Mouse (Mus musculus) lung, embryonic 15.5 days (tissue): ENCODE measurements around the gene Plxnd1. TPM values are rescaled to one million over a fixed set of nuclear protein-coding genes. Genes with fewer than 3 reads are reported as not detected.

Experiments
- ATAC-seq: fragments of 200-750 bp; cut with Nextera tagmentation; 2 replicates; pipeline ENCODE4 v1.8.0; 2017; ENCODE audit warnings: moderate number of reproducible peaks, borderline replicate concordance; ENCODE audit not compliant: low FRiP score, low TSS enrichment; ENCODE audit errors: extremely low read depth
- H3K27ac ChIP-seq: fragments of 300-500 bp; sonication (generic); 2 replicates; pipeline ENCODE4 v1.5.1; 2015; ENCODE audit warnings: moderate library complexity, mild to moderate bottlenecking, inconsistent platforms
- H3K27me3 ChIP-seq: fragments of 300-500 bp; sonication (generic); 2 replicates; pipeline ENCODE4 v1.6.1; 2015; ENCODE audit warnings: inconsistent platforms
- H3K36me3 ChIP-seq: fragments of 300-500 bp; sonication (generic); 2 replicates; pipeline ENCODE4 v1.6.1; 2015; ENCODE audit warnings: inconsistent platforms
- H3K4me1 ChIP-seq: fragments of 300-500 bp; sonication (generic); 2 replicates; pipeline ENCODE4 v1.6.1; 2015; ENCODE audit warnings: inconsistent platforms
- H3K4me2 ChIP-seq: fragments of 300-500 bp; sonication (generic); 2 replicates; pipeline ENCODE4 v1.6.1; 2015; ENCODE audit warnings: inconsistent platforms, mild to moderate bottlenecking, moderate library complexity
- H3K4me3 ChIP-seq: fragments of 300-500 bp; sonication (generic); 2 replicates; pipeline ENCODE4 v1.5.1; 2015; ENCODE audit warnings: mild to moderate bottlenecking, inconsistent platforms
- H3K9ac ChIP-seq: fragments of 300-500 bp; sonication (generic); 2 replicates; pipeline ENCODE4 v1.6.1; 2015; ENCODE audit warnings: inconsistent platforms
- H3K9me3 ChIP-seq: fragments of 300-500 bp; sonication (generic); 2 replicates; pipeline ENCODE4 v1.6.1; 2016; ENCODE audit warnings: inconsistent platforms
- WGBS: fragments of 180-500 bp; shearing (Covaris S2); methylation state at CpG from one replicate; pipeline ENCODE4 v1.1.7; 2015; 5-methylcytosine and 5-hydroxymethylcytosine counted together
- polyA plus RNA-seq: library from polyadenylated mRNA; unstranded; fragments of >200 nt; fragmentation: Nextera tagmentation; extraction: Ambion mirVana; gene quantifications from 2 replicates; pipeline ENCODE4 v1.2.1, GENCODE M21; 2015

Gene Plxnd1
- polyA plus RNA-seq, 1 experiment from 2014 or later = 53.5 TPM

GRCm38 (mm10) chr6:115963656-115964055, 31.1 kb downstream of the Plxnd1 start:
- Histone ChIP-seq H3K9me3 (no peaks in the 10 kb centered on the region), H3K36me3 (peaks cover 74% of the 10 kb centered on the region), H3K27me3 (no peaks in the 10 kb centered on the region), H3K27ac (no peak overlapping the region), H3K4me2 (no peak overlapping the region), H3K4me1 (peaks cover 18% of the 10 kb centered on the region), H3K9ac (no peak overlapping the region), H3K4me3 (no peak overlapping the region)
- no peak for ATAC-seq
- 69% methylated on average over 9 of the region's 9 CpGs for WGBS

GRCm38 (mm10) chr6:115962439-115963085, 32.2 kb downstream of the Plxnd1 start:
- no peak overlapping the region for H3K27ac ChIP-seq
- H3K9me3 ChIP-seq = no peaks in the 10 kb centered on the region
- no peak overlapping the region for H3K4me3 ChIP-seq
- ATAC-seq = no peak
- no peaks in the 10 kb centered on the region for H3K27me3 ChIP-seq
- no peak overlapping the region for H3K9ac ChIP-seq
- H3K4me2 ChIP-seq = no peak overlapping the region
- WGBS = 45% methylated on average over 23 of the region's 23 CpGs
- peaks cover 69% of the 10 kb centered on the region for H3K36me3 ChIP-seq
- peaks cover 29% of the 10 kb centered on the region for H3K4me1 ChIP-seq

- no peaks in the 10 kb centered on the region for H3K27me3 ChIP-seq
- ATAC-seq = no peak
- peaks cover 61% of the 10 kb centered on the region for H3K36me3 ChIP-seq
- no peak overlapping the region for H3K4me3 ChIP-seq
- no peak overlapping the region for H3K4me2 ChIP-seq
- H3K4me1 ChIP-seq = peaks cover 35% of the 10 kb centered on the region
- H3K27ac ChIP-seq = no peak overlapping the region
- 81% methylated on average over 3 of the region's 3 CpGs for WGBS
- no peak overlapping the region for H3K9ac ChIP-seq
- H3K9me3 ChIP-seq = no peaks in the 10 kb centered on the region
Measured at GRCm38 (mm10) chr6:115961743-115962142, 33.1 kb downstream of the Plxnd1 start.

GRCm38 (mm10) chr6:115960322-115960721, 34.5 kb downstream of the Plxnd1 start:
- H3K27me3 ChIP-seq = no peaks in the 10 kb centered on the region
- ATAC-seq = no peak
- no peak overlapping the region for H3K4me2 ChIP-seq
- peaks cover 47% of the 10 kb centered on the region for H3K4me1 ChIP-seq
- no peaks in the 10 kb centered on the region for H3K9me3 ChIP-seq
- H3K4me3 ChIP-seq = no peak overlapping the region
- no peak overlapping the region for H3K9ac ChIP-seq
- 89% methylated on average over 19 of the region's 19 CpGs for WGBS
- H3K27ac ChIP-seq = peak overlapping the region; percentile 72
- peaks cover 48% of the 10 kb centered on the region for H3K36me3 ChIP-seq

GRCm38 (mm10) chr6:115959151-115959691, 35.6 kb downstream of the Plxnd1 start:
- Histone ChIP-seq H3K27ac (peak overlapping the region; percentile 72), H3K36me3 (peaks cover 55% of the 10 kb centered on the region)
- ATAC-seq = peak; percentile 10; the same call in 1 of the 2 replicates

GRCm38 (mm10) chr6:115958445-115958844, 36.4 kb downstream of the Plxnd1 start:
- Histone ChIP-seq H3K4me3 (no peak overlapping the region), H3K27me3 (no peaks in the 10 kb centered on the region), H3K4me1 (peaks cover 63% of the 10 kb centered on the region), H3K36me3 (peaks cover 53% of the 10 kb centered on the region), H3K4me2 (no peak overlapping the region), H3K9ac (no peak overlapping the region), H3K27ac (peak overlapping the region; percentile 91), H3K9me3 (no peaks in the 10 kb centered on the region)
- ATAC-seq = no peak
- 81% methylated on average over 9 of the region's 9 CpGs for WGBS

More at GRCm38 (mm10) chr6:115959151-115959691, 35.6 kb downstream of the Plxnd1 start:
- Histone ChIP-seq H3K9me3 (no peaks in the 10 kb centered on the region), H3K4me3 (no peak overlapping the region), H3K4me1 (peaks cover 58% of the 10 kb centered on the region), H3K9ac (no peak overlapping the region), H3K4me2 (no peak overlapping the region), H3K27me3 (no peaks in the 10 kb centered on the region)
- 31% methylated on average over 7 of the region's 7 CpGs for whole genome bisulfite sequencing

GRCm38 (mm10) chr6:115957681-115958080, 37.1 kb downstream of the Plxnd1 start:
- H3K4me1 ChIP-seq = peaks cover 63% of the 10 kb centered on the region
- no peak overlapping the region for H3K4me2 ChIP-seq
- no peak overlapping the region for H3K9ac ChIP-seq
- peaks cover 50% of the 10 kb centered on the region for H3K36me3 ChIP-seq
- ATAC-seq = peak; percentile 4; the same call in 1 of the 2 replicates
- no peaks in the 10 kb centered on the region for H3K27me3 ChIP-seq
- H3K9me3 ChIP-seq = no peaks in the 10 kb centered on the region
- H3K4me3 ChIP-seq = no peak overlapping the region
- H3K27ac ChIP-seq = peak overlapping the region; percentile 91
- WGBS = 39% methylated on average over 6 of the region's 6 CpGs

- ATAC-seq = peak; percentile 87
- Histone ChIP-seq H3K4me3 (no peak overlapping the region), H3K36me3 (peaks cover 44% of the 10 kb centered on the region), H3K27ac (peak overlapping the region; percentile 91), H3K9me3 (no peaks in the 10 kb centered on the region), H3K4me1 (peaks cover 63% of the 10 kb centered on the region), H3K27me3 (no peaks in the 10 kb centered on the region), H3K4me2 (no peak overlapping the region), H3K9ac (no peak overlapping the region)
- 22% methylated on average over 16 of the region's 16 CpGs for WGBS
Measured at GRCm38 (mm10) chr6:115956922-115957601, 37.7 kb downstream of the Plxnd1 start.

GRCm38 (mm10) chr6:115956418-115956921, 38.3 kb downstream of the Plxnd1 start:
- ATAC-seq = no peak
- Histone ChIP-seq H3K9ac (no peak overlapping the region), H3K27ac (peak overlapping the region; percentile 91), H3K4me1 (peaks cover 63% of the 10 kb centered on the region), H3K9me3 (no peaks in the 10 kb centered on the region), H3K27me3 (no peaks in the 10 kb centered on the region), H3K4me3 (no peak overlapping the region), H3K4me2 (peak overlapping the region; percentile 22; the same call in 1 of the 2 replicates), H3K36me3 (peaks cover 40% of the 10 kb centered on the region)
- 36% methylated on average over 13 of the region's 13 CpGs for WGBS

- no peak overlapping the region for H3K4me3 ChIP-seq
- H3K36me3 ChIP-seq = peaks cover 38% of the 10 kb centered on the region
- H3K9me3 ChIP-seq = no peaks in the 10 kb centered on the region
- ATAC-seq = no peak
- H3K4me1 ChIP-seq = peaks cover 63% of the 10 kb centered on the region
- no peak overlapping the region for H3K27ac ChIP-seq
- WGBS = 72% methylated on average over 11 of the region's 11 CpGs
- no peaks in the 10 kb centered on the region for H3K27me3 ChIP-seq
- H3K9ac ChIP-seq = no peak overlapping the region
- no peak overlapping the region for H3K4me2 ChIP-seq
Measured at GRCm38 (mm10) chr6:115955664-115956063, 39.1 kb downstream of the Plxnd1 start.

- Histone ChIP-seq H3K4me3 (no peak overlapping the region), H3K27ac (peak overlapping the region; percentile 65; the same call in 1 of the 2 replicates), H3K9me3 (no peaks in the 10 kb centered on the region), H3K4me2 (no peak overlapping the region), H3K4me1 (peaks cover 60% of the 10 kb centered on the region), H3K27me3 (no peaks in the 10 kb centered on the region), H3K36me3 (peaks cover 33% of the 10 kb centered on the region), H3K9ac (no peak overlapping the region)
- WGBS = 72% methylated on average over 4 of the region's 4 CpGs
- no peak for ATAC-seq
Measured at GRCm38 (mm10) chr6:115955169-115955568, 39.6 kb downstream of the Plxnd1 start.
